Mouse (Mus musculus) thymus, postnatal 25 days (tissue): ENCODE data around the gene Dab1.

Experiments
- DNase-seq: peaks from one replicate; pipeline ENCODE4 v3.0.0; 2022

Gene Dab1

DNA sequence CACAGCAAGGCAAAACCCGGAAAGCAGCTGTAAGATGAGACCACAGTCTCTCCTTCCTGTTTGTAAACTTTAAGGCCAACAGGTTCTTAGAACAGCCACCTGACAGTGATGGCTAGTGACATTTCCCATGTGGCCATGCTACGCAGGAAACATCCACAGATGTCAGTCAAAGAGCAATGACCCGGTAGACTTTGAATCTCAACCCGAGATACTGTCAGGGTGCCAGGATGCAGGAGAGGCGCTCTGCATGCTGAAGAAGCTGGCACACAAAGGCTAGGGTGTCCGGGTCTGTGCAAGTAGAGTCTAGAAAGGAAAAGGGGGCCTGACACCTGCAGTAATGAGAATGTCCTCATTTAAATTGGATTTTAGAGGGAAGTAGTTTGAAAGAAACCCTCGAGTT is 222.0 kb downstream of the Dab1 start:
- DNase-seq = no peak

DNA sequence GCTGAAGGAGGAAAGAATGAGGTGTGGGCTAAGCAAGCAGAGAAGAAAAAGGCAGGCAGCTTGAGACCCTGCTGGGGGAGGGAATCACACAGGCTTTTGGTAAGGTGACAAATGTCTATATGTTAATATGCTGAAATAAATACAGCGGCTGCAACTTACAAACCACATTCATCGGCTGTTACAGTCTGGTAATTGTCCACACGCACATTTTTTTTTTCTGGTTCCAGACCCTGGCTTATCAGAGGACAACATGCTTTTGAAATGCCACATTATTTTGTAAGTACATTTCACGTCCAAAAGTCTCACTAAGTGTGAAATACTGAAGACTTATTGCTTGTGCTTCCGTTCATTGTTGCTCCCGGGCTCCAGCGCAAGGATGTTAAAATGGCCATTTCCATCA is 225.5 kb downstream of the Dab1 start:
- DNase-seq = no peak

- DNase-seq = no peak
These were observed 238.0 kb downstream of the Dab1 start for GRCm38 (mm10) chr4:103857173-103857572.

DNA sequence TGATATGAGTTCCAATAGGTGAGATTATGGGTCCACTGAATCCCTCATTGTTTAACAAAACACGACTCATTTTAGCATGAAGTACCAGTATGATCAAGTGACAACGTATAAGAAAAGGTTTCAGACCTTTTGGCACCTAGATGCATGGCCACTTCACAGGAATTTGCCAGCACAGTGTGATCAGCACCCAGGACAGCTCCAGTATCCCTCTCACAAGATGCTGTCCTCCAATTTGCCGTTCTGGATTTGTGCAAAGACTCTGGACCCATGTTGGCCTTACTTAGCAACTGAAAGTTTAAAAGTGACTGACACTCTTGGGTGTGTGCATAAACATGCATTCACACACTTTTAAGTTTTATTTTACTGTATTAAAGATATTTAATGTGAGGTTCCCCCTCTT is 256.4 kb downstream of the Dab1 start:
- DNase-seq = no peak

GRCm38 (mm10) chr4:103878841-103879240 is 259.7 kb downstream of the Dab1 start:
- DNase-seq = no peak

- no peak for DNase-seq
These were observed 262.5 kb downstream of the Dab1 start for GRCm38 (mm10) chr4:103881641-103882040.

DNA sequence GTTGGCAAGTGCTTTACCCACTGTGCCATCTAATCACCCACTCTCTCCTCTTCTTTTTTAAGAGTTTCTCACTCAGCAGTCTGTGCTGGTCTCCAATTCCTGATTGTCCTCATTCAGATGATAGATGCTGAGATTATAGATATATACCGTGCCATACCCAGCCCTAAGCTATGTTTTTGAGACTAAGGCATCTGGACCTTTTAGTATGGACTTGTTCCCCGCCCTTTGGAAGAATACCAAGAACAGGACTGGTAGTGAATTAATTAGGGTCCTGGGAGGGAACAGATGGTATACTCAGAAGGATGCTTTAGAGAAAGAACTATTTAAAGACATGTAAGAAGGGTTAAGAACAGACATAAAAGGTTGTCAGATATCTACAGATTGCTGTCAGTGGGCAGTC is 268.9 kb downstream of the Dab1 start:
- no peak for DNase-seq

DNA sequence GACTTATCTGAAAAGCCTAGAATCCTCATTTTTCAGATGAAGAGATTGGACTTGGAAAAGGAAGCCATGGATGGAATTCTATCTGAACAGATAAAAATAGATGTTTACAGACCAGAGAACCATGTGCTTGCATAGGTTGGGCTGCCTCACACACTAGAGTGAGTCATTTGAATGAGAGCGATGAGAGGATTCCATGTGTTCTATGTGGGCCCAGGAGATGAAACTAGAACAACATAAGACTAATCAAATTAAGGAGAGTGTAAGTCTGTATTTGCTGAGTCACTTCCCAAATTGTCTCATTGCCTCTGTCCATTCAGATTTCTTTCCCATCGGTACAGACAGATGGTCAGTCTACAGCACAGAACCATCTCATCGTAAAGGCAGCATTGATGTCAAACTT is 270.0 kb downstream of the Dab1 start:
- DNase-seq = no peak

DNA sequence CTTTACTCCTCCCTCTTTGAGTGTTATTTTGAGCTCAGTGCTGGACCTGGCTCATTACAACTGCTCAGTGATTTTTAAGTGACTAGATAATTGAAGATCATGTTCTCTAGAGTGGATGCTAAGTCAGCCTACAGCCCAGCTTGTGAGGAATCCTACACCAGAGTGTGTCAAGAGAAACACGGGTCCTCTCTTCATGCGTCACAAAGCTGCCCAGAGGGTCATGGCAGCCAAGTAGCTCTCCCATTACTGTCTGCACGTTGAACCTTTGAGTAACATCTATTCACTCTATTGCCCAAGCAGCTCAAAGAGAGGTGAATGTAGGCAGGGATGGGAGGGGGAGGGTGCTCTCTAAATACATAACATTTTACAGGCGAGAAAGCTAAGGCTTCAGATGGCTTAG is 277.6 kb downstream of the Dab1 start:
- DNase-seq = no peak

DNA sequence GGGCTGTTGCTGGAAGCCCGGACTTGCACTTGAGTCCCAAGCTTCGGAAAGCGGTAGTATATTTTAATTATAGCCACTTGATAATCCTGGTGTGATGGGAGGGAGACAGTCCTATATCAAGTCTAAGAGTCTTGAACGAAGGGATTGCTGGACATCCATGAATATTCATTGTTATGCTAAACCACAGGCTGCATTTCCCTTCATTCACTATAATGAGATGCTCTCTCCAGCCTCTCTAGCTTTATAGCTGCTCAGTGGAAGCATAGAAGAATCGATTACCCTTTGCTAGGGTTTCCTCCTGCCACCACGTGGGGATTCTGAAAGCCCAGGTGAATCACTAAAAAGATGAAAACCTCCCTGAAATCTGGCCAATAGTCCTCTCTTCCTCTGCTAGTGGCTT is 278.5 kb downstream of the Dab1 start:
- DNase-seq = no peak

GRCm38 (mm10) chr4:103911441-103911840 is 292.3 kb downstream of the Dab1 start:
- no peak for DNase-seq

GRCm38 (mm10) chr4:103912071-103912470 is 292.9 kb downstream of the Dab1 start:
- no peak for DNase-seq

GRCm38 (mm10) chr4:103922431-103922931 is 303.3 kb downstream of the Dab1 start:
- no peak for DNase-seq

DNA sequence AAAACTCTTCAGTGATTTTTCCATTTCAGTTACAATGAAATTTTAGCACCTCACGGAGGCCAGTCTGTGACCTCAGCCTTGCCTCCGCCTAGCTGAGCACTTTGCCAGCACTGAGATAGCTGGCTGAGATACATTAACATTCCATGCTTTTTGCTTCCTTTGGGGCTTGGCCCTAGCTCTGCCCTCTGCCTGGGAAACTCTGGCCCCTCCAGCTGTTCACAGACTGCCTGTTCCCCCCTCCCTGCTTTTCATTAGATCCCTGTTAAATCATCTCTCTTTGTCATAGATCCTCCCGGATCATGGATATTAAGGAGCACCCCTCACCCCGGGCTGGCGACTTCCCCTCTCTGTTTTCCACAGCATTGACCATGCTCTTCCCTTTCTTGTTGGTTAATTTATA is 307.5 kb downstream of the Dab1 start:
- DNase-seq = no peak

DNA sequence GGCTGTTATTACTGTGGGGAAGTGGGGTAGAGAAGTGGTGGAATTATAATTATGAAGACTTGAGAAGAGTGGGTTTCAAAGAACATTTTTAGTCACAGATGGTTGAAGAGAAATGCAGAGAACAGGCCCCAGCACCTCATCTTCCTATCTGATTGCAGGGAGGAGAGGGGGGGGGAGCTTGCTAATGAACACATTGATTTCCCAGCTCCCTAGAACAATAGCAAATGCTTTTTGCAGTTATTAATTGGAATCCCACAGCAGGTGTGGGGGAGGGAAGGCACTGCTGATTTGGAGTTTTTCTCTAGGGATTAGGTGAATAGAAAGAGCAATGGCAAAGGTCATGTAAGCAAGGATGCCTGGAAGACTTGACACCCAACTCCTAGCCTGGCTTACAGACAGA is 310.5 kb downstream of the Dab1 start:
- DNase-seq = no peak

- DNase-seq = no peak
These were observed 315.2 kb downstream of the Dab1 start for GRCm38 (mm10) chr4:103934364-103934763.

- no peak for DNase-seq
These were observed 329.1 kb downstream of the Dab1 start for GRCm38 (mm10) chr4:103948255-103948654.

GRCm38 (mm10) chr4:103953652-103954220 is 334.6 kb downstream of the Dab1 start:
- DNase-seq = no peak

- DNase-seq = no peak
These were observed 342.2 kb downstream of the Dab1 start for GRCm38 (mm10) chr4:103961134-103962049.

- DNase-seq = no peak
These were observed 350.7 kb downstream of the Dab1 start for GRCm38 (mm10) chr4:103969906-103970305.

- no peak for DNase-seq
These were observed 355.4 kb downstream of the Dab1 start for GRCm38 (mm10) chr4:103974536-103974935.

GRCm38 (mm10) chr4:103974946-103975345 is 355.8 kb downstream of the Dab1 start:
- no peak for DNase-seq

DNA sequence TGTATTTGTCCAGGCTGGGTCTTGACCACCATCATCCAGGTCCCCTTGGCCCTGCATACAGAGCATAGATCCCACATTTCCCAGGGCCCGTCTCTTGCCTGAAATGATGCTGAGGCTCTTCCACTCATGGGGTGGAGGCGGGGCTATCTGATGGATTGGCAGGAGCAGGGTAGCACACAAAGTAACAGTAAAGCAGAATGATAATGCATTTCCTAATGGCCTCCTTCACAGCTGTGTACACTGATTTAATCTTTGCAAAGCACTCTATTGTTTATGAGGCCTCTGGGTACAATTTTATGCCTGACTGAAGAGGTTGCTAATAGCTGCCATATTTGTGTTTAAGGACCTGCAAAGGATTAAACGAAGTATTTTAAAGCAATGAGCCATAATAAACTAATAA is 374.7 kb downstream of the Dab1 start:
- no peak for DNase-seq

GRCm38 (mm10) chr4:103994406-103994805 is 375.2 kb downstream of the Dab1 start:
- no peak for DNase-seq
